Mouse (Mus musculus) liver, adult (tissue): ENCODE data around the gene Prdm15.
A peak's percentile ranks its signal among the peaks of the same experiment; 100 is the strongest.

Experiments
- GATA4 ChIP-seq: IDR thresholded peaks from 2 replicates; pipeline ENCODE4 v1.6.1; 2014; ENCODE audit warnings: mild to moderate bottlenecking, low read length; ENCODE audit not compliant: insufficient replicate concordance

The Prdm15 gene

DNA sequence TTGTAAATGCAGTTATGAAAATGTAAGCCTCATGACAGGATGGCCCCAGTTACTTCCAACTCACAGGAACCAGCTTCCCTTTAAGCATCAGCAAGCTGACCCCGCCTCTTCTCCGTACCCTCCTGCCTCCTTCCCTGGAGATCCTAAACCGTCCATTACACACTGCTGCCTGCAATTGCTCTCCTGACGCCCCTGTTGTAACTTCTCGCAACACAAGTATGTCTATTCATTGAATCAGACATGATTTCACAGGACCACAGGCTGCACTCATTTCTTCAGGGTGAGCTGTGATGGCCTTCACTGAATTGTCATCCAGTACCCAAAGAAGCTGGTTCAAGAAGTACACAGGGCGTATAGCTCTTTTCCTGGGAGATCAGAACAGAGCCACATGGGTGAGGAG, 2.8 kb downstream of the Prdm15 start:
- TF ChIP-seq GATA4 = no peak

DNA sequence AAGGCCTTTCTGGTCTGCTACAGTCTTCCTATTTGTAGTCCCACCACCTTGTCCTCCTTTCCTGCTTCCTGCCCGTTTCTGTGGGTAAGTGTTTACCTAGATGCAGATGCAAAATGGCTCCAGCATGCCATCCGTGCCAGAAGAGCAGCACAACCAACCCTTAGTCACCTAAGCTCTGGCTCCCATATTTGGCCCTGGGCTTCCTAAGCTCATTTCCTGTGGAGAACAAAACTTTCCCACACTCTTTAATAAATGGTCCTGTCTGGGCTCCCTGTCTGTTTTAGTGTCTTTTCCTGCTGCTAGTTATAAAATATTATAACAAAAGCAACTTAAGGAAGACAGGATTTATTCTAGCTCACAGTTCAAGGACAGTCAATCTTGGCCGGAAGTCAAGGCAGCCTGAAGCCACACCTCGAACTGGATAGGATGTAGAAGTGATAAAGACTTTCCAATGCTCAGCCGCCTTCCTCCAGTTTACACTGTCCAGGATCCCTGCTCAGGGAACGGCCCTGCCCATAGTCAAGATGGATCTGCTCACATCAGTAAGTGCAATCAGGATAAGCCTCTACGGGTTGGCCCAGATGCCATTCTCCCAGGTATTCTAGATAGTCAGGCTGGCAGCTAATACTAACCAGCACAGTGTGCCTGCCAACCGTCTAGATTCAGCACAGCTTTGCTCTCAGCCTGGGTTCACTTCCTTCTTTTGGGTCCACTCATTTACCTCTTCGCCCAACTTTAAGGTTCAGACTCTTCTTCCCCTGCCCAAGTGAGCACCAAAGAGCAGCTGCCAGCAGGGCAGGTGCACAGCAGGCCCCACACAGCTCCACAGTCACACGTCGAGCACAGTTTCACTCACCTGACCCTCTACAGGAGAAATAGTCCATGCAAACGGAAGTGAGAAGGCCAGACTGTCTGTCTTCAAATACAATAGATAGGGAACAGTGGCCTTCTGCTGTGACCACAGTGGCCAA, 6.4 kb downstream of the Prdm15 start:
- peak; percentile 81 for TF ChIP-seq GATA4

DNA sequence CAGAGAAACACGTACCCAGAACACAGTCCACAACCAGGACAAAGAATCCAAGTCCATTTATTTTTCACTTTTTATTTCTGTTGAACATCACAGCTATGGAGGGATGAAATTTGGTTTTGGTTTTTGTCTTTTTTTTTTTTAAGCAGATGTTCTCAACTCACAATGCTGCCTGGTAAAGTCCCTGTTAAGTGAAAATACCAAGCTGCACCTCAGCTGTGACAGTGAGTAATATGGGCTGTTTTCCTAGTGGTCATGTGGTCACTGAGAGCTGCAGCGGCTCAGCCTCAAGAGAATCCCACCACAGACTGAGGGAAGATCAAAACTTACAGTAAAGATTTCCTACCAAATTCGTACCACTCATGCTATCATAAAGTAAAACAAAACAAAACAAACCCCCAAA, 19.5 kb downstream of the Prdm15 start:
- no peak for TF ChIP-seq GATA4

DNA sequence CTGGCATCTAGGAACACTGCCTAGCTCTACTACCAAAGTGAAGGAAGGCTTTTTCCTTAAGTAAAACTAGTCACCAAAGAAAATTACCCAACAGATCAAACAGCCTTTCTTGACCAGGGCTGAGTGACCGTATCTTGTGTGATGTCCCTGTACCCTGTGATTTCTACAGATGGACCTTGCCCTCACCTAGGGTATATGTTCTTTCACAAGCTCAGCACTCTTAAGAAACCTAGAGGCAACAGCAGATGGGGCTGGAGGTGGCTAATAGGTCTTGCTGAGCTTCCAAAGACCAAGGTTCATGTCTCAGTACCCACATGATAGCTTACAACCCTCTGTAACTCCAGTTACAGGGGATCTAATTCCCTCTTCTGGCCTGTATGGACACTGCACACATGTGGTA, 23.4 kb downstream of the Prdm15 start:
- no peak for TF ChIP-seq GATA4

DNA sequence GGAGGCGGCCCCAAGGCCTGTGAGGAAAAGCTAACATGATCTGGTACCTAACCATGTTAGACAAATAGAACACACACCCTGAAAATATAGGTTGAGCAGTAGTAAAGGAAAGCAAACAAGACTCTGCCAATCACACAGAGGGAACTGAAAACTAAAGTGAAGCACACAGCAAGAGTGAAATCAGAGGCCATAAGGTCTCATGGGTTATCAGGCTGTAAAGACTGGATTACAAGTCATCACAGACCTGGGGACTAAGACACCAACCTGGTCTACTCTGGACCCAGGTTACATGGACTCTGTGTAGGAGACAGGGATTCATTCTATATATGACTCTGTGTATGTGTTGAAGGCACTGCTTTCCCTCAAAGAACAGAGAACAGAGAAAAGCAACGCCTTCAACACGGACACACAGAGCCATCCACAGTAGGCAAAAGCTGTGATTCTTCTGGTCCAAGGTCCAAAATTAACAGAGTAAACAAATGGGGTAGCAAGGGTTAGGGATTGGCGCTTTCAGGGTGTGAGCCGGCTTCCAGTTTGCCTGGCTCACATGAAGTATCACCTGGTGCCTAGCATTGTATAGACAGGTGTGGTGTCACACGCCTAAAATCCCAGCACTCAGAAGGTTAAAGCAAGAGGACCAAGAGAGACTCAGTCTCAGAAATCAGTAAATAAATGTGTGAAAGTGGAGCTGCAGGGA, 28.2 kb downstream of the Prdm15 start:
- TF ChIP-seq GATA4 = no peak

DNA sequence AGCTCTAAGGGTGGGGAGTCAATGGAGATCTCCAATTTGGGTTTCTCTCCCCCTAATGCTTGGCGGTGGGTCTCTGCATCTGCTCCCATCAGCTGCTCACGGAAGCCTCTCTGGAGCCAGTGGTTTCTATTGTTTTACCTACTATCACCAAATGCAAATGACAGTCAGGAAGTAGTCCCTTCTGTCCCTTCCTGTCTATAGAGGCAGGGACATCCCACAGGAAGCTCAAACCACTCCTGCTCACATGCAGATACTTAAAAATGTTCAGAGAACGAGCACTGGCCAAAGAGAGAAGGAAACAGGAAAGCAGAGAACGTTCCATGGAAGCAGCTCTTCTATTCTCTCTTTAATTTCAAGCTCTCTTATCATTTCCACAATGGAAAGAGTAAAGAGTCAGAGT, 32.1 kb downstream of the Prdm15 start:
- peak; percentile 54; the same call in 1 of the 2 replicates for TF ChIP-seq GATA4

DNA sequence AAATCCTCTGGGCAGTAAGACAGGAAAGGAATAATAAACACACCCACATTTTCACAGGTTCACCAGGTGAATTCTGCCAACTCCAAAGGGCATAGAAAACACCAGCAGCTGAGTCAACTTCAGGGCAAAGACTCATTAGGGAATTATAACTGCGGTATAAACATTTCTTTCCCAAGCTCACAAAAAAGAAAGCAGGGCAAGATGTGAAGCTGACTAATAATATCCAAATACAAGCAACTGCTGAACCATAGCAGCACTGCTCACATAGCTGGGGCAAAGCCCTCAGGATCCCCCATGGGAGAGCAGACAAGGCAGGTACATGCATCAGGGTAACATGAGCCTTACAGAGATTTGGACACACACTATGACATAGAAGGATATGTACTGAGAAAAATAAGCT, 34.2 kb downstream of the Prdm15 start:
- TF ChIP-seq GATA4 = no peak

DNA sequence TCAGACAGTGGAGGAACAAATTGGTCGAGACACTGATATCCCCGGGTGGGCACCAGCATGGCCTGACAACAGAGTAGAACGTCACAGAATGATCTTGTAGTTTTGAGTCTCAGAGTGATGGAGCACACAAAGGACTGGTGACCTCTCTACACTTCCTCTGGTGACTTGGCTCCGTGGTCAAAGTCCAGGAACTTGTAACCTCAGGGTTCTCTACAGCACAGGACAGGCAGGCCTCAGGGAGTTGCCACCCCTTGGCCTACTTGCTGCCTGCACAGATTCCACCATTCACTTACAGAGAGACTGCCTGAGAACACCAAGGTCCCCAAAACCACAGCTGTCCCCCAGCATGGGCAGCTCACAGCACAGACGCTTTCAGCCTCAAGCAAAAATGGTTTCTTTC, 36.4 kb downstream of the Prdm15 start:
- TF ChIP-seq GATA4 = no peak

DNA sequence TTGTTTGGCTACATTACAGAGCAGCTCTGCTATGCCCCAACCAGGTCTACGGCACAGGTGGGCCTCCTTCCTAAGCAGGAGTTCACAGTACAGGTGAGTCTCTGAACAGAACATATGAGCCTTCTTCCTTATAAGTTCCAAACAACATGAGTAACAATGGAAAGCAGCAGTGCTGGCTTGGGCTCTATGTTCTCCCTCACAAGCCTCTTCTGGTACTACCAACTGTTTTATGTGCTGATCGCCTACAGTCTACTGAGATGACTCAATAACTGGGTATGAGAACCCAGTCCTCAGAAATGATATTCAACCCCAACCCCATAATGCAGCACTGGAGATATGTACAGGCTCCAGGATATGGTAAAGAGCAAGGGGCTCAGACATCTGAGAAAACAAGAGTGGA, 37.6 kb downstream of the Prdm15 start:
- no peak for TF ChIP-seq GATA4

DNA sequence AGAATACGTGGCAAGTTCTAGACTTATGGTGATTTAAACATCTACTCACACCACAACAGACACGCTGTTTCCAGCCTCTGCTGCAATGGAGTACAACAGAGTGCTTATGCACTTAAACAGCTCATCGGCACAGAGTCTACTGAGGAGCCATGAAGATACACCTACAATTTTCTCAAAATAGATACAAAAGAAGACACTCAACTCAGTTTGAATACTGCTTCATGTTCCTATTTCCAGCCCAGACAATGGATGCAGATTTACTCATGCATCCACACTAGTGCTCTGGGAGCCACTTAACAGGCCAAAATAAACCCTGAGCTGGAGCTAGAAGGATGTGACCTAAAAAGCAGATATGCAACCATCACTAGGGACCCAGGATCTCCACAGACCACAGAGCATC, 42.8 kb downstream of the Prdm15 start:
- TF ChIP-seq GATA4 = no peak

DNA sequence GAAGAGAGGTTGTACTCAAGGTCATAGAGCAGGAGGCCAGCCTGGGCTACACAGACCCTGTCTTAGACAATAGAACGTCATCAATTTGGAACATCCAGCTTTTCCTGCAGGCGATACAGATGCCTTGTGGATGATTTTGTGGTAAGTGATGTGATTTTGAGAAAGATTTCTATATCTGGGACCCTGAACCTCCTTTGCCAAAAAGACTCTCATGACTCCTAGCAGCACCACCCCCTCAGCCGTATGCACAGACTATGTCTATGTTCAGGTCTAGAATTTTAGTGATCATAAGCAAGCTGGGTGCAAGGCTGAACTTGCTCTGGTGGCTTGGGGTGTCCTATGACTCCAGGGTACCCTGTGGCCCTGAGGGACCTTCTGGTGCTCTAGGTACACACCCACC, 46.0 kb downstream of the Prdm15 start:
- no peak for TF ChIP-seq GATA4

DNA sequence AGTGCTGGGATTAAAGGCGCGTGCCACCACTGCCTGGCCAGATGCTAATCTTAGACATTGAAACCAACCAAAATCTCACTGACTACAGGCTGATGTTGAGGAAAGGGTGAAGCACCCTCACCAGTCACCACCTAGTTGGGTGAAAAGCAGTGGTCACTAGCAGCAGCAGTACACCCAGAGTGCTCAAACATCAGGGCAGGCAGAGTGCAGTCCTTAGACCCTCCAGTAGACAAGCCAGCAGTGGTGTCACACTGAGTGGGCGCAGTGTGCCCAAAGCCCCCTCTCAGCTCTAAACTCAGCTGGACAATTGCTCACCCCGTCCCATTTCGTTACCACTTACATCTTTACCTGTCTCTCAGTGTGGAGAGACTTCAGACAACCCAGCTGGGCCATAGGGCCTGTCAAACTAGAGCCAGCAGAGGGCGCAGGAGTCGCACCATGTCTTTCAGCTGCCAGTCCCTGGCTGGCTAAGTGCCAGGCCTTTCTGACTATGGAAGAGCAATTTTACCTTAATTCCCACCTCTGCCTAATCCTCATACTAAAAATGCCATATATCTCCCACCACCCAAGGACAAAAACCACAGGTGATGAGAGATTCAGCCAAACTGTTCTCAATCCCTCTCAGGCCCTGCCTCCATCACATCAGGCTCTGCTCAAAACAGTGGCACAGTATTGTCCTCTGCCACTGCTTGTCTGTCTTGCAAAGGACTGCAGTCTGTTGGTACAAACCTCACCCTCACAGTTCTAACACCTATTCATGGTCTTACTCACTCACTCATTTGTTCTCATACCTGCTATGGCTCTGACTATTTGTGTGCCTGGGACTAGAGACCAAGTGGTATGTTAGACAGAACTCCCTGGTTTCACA, 46.7 kb downstream of the Prdm15 start:
- no peak for TF ChIP-seq GATA4

DNA sequence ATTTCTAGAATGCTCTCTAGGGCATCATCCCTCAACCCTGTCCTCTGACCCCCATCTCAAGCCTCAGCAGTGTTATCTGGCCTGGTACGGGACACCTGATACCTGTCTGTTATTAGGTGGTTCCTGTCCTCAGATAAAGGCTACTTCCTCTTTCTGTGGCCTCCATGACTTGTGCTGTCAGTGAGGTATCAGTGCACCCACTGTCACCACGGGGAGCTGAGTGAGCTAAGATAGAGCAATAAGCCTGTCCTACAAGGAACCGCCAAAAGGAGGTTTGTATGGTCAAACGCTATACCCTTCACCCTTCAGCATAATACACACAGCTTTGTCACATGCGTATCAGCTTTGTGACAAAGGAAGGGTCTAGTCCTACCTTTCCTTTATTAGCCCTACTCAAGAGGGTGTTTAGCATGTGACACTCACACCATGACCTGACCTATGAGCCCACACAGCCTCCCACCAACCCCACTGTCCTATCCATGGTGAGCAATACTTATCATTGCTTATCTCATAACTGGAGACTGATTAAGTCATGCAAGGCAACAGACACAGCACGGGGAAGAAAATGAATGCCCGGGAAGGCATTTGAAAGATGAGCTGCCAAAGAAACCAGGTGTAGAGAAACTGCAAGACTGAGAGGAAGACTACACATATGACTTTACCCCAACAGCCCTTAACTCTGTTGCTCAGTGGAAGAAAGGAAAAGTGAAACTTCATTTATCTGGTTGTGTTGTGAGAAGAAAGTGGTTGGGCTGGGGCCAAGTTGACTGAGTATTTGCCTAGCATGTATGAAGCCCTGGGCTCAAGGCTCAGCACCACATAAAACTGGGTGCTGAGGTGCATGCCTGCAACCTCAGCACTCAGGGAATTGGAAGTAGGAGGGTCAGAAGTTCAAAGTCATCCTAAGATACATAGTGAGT, 53.4 kb downstream of the Prdm15 start:
- TF ChIP-seq GATA4 = no peak

DNA sequence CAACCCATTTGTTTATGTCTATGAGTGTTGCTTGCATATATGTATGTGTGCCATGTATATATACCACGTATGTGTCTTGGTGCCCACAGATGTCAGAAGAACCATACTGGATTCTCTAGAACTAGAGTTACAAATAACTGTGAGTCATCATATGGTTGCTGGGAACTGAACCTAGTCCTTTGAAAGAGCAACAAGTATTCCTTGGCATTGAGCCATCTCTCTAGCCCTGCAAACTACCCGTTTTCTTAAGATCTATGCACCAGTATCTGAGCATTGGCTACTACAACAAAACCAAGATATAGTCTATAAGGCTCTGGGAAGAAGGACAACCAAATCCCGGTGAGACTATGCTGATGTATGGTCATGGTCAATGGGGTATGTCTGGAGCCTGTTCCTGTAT, 54.4 kb downstream of the Prdm15 start:
- no peak for TF ChIP-seq GATA4

DNA sequence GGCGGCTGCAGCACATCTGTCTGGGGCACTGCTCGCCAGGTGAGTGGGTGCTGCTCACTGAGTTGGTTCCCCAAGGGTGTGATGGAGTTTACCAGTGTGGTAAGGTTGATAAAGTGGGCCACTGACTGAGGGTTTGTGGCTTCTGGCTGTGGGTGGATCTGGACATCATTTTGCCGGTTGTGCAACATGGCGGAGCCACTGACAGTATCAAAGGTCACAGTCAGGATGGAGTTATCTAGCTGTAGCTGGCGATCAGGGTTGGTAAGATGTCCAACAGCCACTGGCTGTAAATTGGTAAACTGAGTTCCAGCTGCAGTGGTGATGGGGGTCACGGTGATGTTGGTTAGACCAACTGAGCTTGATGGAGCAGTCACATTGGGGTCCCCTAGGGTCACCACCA, 57.4 kb downstream of the Prdm15 start:
- TF ChIP-seq GATA4 = no peak

DNA sequence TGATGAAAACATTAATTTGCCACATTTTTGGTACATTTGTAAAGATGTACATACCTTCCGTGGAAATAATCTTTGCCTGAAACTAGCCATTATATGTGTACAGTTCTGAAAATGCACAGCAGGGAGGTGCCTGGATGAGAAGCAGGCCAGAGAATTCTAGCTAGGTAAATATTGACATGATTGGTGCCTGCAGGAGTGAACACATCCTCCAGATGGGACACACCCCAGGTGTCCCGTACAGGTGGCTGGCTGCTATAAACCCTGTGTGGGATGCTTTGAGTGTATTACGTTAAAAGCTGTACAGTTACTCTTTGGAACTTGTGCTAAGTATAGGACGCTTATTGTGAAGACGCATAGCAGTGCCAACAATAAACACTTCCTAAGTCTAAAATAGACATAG, 68.6 kb downstream of the Prdm15 start:
- no peak for TF ChIP-seq GATA4
